Mouse (Mus musculus) lung, postnatal 14 days (tissue): ENCODE measurements around the gene Olig3.

Source experiments
- DNase-seq: peaks from one replicate; pipeline ENCODE4 v3.0.0; 2021

Gene Olig3

GRCm38 (mm10) chr10:19356071-19356583 is at the start of gene Olig3:
TSS of gene Olig3 (plus strand) at chr10:19356533.
- DNase-seq, result no peak

- no peak for DNase-seq
Measured at GRCm38 (mm10) chr10:19309681-19310395, 46.5 kb upstream of the Olig3 start.

GRCm38 (mm10) chr10:19310471-19310870 is 45.9 kb upstream of the Olig3 start:
- DNase-seq, result no peak

- DNase-seq, result no peak
Measured at GRCm38 (mm10) chr10:19317962-19318812, 38.1 kb upstream of the Olig3 start.

GRCm38 (mm10) chr10:19321781-19322180 is 34.6 kb upstream of the Olig3 start:
- DNase-seq, result no peak

- DNase-seq, result no peak
Measured at GRCm38 (mm10) chr10:19329191-19329777, 27.0 kb upstream of the Olig3 start.

GRCm38 (mm10) chr10:19333425-19333824 is 22.9 kb upstream of the Olig3 start:
- no peak for DNase-seq

GRCm38 (mm10) chr10:19338695-19339630 is 17.4 kb upstream of the Olig3 start:
- DNase-seq, result no peak

- no peak for DNase-seq
Measured at GRCm38 (mm10) chr10:19344039-19344438, 12.3 kb upstream of the Olig3 start.

- DNase-seq, result no peak
Measured at GRCm38 (mm10) chr10:19349326-19349725, 7.0 kb upstream of the Olig3 start.

GRCm38 (mm10) chr10:19352006-19352877 is 4.1 kb upstream of the Olig3 start:
- no peak for DNase-seq

- no peak for DNase-seq
Measured at GRCm38 (mm10) chr10:19352878-19353301, 3.4 kb upstream of the Olig3 start.

- DNase-seq, result no peak
Measured at GRCm38 (mm10) chr10:19353631-19354030, 2.7 kb upstream of the Olig3 start.

GRCm38 (mm10) chr10:19354146-19354545 is 2.2 kb upstream of the Olig3 start:
- DNase-seq, result no peak

- DNase-seq, result no peak
Measured at GRCm38 (mm10) chr10:19355076-19355475, 1.3 kb upstream of the Olig3 start.

GRCm38 (mm10) chr10:19356720-19357641 is 648 bp downstream of the Olig3 start:
- DNase-seq, result no peak

- DNase-seq, result no peak
Measured at GRCm38 (mm10) chr10:19357848-19358247, 1.5 kb downstream of the Olig3 start.

- DNase-seq, result no peak
Measured at GRCm38 (mm10) chr10:19360446-19361300, 4.3 kb downstream of the Olig3 start.
